Mouse (Mus musculus) thymus, adult 2 months (tissue): ENCODE measurements around the gene Ddx54.

Source experiments
- CTCF ChIP-seq: fragments of 200-500 bp; IDR thresholded peaks from 2 replicates; pipeline ENCODE4 v1.5.1; 2012; ENCODE audit warnings: mild to moderate bottlenecking, control low read depth, low read length, moderate library complexity, borderline replicate concordance; ENCODE audit not compliant: control insufficient read depth, poor library complexity, insufficient read depth; ENCODE audit errors: extremely low read depth
- POLR2A ChIP-seq: fragments of 200-500 bp; IDR thresholded peaks from 2 replicates; pipeline ENCODE4 v1.6.1; 2012; ENCODE audit warnings: mild to moderate bottlenecking, low read length, control low read depth, moderate library complexity; ENCODE audit not compliant: control insufficient read depth, poor library complexity, insufficient read depth; ENCODE audit errors: extremely low read depth

DNA sequence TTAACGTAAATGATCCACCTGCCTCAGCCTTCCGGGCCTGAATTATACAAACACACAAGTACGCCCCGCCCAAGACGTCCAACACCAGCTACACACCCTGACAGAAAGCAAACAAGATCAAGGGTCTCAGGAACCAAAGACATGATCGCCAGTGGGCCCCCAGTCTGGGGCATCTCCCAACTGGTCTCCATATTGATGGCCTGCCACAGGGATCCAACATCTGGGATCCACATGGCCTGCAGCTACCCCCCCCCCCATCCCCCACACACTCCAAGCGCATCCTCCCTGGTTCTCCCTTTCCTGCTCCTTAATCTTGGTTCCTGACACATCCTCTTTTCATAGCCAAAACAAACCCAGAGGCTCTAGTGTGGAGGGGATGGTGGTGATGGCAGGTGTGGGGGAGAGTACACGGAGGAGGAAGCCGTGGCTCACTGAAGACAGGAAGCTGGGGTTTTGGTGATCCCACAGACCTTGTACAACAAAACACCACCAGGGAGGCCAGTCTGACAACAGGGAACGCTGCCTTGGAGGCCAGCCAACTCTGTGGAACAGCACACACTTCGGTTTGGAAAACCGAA, 33.9 kb upstream of the Ddx54 start:
- TF ChIP-seq CTCF (no peak), POLR2A (no peak)
